Mouse (Mus musculus) myocyte (in vitro differentiated cells): ENCODE data around the gene Emx2. TPM values are rescaled to one million over a fixed set of nuclear protein-coding genes. Genes with fewer than 3 reads are reported as not detected.

Source experiments
- H3K27me3 ChIP-seq: one replicate; pipeline ENCODE4 v1.6.1; 2011; ENCODE audit not compliant: control insufficient read depth, insufficient read depth, insufficient read length
- H3K36me3 ChIP-seq: one replicate; pipeline ENCODE4 v1.6.1; 2011; ENCODE audit not compliant: control insufficient read depth, insufficient read depth
- H3K4me2 ChIP-seq: one replicate; pipeline ENCODE4 v1.6.1; 2011; ENCODE audit warnings: low read depth, control low read depth
- H3K4me3 ChIP-seq: one replicate; pipeline ENCODE4 v1.5.1; 2011; ENCODE audit warnings: mild to moderate bottlenecking, control low read depth, moderate library complexity
- H3K79me2 ChIP-seq: one replicate; pipeline ENCODE4 v1.6.1; 2011; ENCODE audit not compliant: control insufficient read depth, insufficient read depth
- H3ac ChIP-seq: one replicate; pipeline ENCODE4 v1.6.1; 2011; ENCODE audit not compliant: control insufficient read depth, insufficient read length
- CEBPB ChIP-seq: IDR thresholded peaks from 2 replicates; pipeline ENCODE4 v1.6.1; 2011; ENCODE audit warnings: mild to moderate bottlenecking, moderate library complexity; ENCODE audit not compliant: poor library complexity, insufficient read depth, severe bottlenecking
- E2F4 ChIP-seq: IDR thresholded peaks from one replicate; pipeline ENCODE4 v1.6.1; 2011; ENCODE audit warnings: mild to moderate bottlenecking, control low read depth, moderate library complexity; ENCODE audit not compliant: insufficient read depth
- MAX ChIP-seq: IDR thresholded peaks from one replicate; pipeline ENCODE4 v1.6.1; 2011; ENCODE audit warnings: low read depth, mild to moderate bottlenecking, control low read depth
- MYOD1 ChIP-seq, 3 experiments: IDR thresholded peaks; one replicate each; pipeline ENCODE4 v1.6.1; 2011; ENCODE audit warnings: control low read depth in 2 of 3, low read depth in 2 of 3, mild to moderate bottlenecking in 2 of 3, moderate library complexity in 1 of 3; ENCODE audit not compliant: insufficient read length in 2 of 3, control insufficient read depth in 1 of 3
- MYOG ChIP-seq, 3 experiments: IDR thresholded peaks; one replicate each; pipeline ENCODE4 v1.6.1; 2011; ENCODE audit warnings: control low read depth in 2 of 3, low read depth in 2 of 3, mild to moderate bottlenecking in 2 of 3; ENCODE audit not compliant: insufficient read length in 2 of 3, control insufficient read depth in 1 of 3, insufficient read depth in 1 of 3
- POLR2A ChIP-seq: IDR thresholded peaks from one replicate; pipeline ENCODE4 v1.6.1; 2011; ENCODE audit warnings: low read depth, mild to moderate bottlenecking, control low read depth, moderate library complexity; ENCODE audit not compliant: insufficient read length
- POLR2AphosphoS2 ChIP-seq: IDR thresholded peaks from one replicate; pipeline ENCODE4 v1.6.1; 2011; ENCODE audit warnings: low read depth, control low read depth; ENCODE audit not compliant: insufficient read length
- REST ChIP-seq: IDR thresholded peaks from one replicate; pipeline ENCODE4 v1.6.1; 2011; ENCODE audit warnings: mild to moderate bottlenecking, control low read depth, moderate library complexity; ENCODE audit not compliant: insufficient read depth, insufficient read length
- SRF ChIP-seq: IDR thresholded peaks from one replicate; pipeline ENCODE4 v1.6.1; 2011; ENCODE audit warnings: low read depth; ENCODE audit not compliant: control insufficient read depth, insufficient read length
- TCF12 ChIP-seq: IDR thresholded peaks from one replicate; pipeline ENCODE4 v1.6.1; 2011; ENCODE audit warnings: mild to moderate bottlenecking, control low read depth; ENCODE audit not compliant: poor library complexity, insufficient read depth, severe bottlenecking
- TCF3 ChIP-seq: IDR thresholded peaks from one replicate; pipeline ENCODE4 v1.6.1; 2011; ENCODE audit warnings: low read depth, control low read depth; ENCODE audit not compliant: insufficient read length
- USF1 ChIP-seq: IDR thresholded peaks from one replicate; pipeline ENCODE4 v1.6.1; 2011; ENCODE audit warnings: low read depth, mild to moderate bottlenecking, control low read depth, moderate library complexity
- polyA plus RNA-seq: library from polyadenylated mRNA; unstranded; fragments of >200 nt; fragmentation: generic; extraction: Trizol; gene quantifications from one replicate; pipeline ENCODE4 v1.2.1, GENCODE M21; 2012; ENCODE audit warnings: missing spikeins

Emx2 gene
- polyA plus RNA-seq, 1 experiment, result not detected

DNA sequence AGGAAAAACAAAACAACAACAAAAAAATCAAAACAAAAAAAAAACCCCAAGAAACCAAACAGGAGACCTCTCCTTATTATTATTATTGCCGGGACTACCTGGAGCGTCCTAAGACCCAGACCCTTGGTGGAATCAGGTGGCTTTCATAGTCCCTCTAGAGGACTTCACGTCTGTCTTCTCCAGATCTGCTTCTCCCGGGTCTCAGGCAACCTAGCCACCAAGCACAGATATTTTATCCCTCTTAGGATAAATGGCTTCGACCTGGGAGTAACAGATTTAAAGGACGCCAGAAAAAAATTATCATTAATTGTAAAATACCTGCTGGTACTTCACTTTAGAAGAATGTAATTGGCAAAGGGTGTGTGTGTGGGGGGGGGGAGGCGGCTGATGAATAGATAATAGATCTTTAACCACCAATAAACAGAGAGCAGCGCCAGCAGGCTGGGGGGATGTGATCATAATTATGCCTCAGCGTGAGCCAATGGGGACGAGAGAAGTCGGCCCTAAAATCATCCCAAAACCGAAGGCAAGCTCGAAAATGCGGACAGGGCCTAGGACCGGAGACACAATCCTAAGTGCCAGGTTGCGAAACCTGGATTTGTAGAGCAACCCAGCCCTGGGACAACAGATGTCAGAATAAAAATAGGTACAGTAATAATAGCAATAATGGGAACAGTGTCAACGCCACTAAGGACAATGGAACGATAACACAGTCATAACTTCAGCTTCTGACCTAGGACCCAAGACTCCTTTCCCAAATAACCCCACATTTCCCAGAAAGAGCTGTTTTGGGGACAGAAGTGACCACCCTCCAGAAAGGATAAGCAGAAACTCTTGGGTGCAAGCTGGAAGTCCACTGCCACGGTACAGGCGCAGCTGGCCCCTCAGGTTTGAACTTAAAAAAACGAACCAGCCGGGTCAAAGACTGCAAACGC is 894 bp upstream of the Emx2 start:
- no peak overlapping the region for H3K4me2 ChIP-seq
- no peaks in the 10 kb centered on the region for H3K79me2 ChIP-seq
- H3K27me3 ChIP-seq, result peaks cover 26% of the 10 kb centered on the region
- H3K4me3 ChIP-seq, result no peak overlapping the region
- H3K36me3 ChIP-seq, result no peaks in the 10 kb centered on the region
- H3ac ChIP-seq, result no peak overlapping the region
- TF ChIP-seq POLR2A, result no peak
- TF ChIP-seq REST, result no peak
- no peak for TF ChIP-seq USF1

DNA sequence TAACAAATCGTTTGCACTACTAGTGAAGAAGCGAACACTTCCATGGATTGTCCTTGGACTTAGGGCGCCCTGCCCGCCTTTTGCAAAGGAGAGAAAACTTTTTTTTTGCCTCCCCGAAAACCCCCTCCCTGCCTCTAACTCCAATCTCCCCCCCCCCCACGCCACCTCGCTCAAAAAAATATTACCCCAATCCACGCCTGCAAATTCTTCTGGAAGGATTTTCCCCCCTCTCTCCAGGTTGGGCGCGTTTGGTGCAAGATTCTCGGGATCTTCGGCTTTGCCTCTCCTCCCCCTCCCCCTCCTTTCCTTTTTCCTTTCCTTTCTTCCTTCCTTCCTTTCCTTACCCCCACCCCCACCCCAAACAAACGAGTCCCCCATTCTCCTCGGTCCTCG is 567 bp downstream of the Emx2 start:
- no peak overlapping the region for H3ac ChIP-seq
- no peaks in the 10 kb centered on the region for H3K36me3 ChIP-seq
- no peak overlapping the region for H3K4me3 ChIP-seq
- peaks cover 26% of the 10 kb centered on the region for H3K27me3 ChIP-seq
- H3K4me2 ChIP-seq, result no peak overlapping the region
- no peaks in the 10 kb centered on the region for H3K79me2 ChIP-seq
- TF ChIP-seq TCF12 (no peak), CEBPB (no peak), REST (no peak), MYOD1 (IDR thresholded peaks at IDR 0.05; ENCODE audit: control insufficient read depth in 1 of 3, insufficient read length in 2 of 3, low read depth in 2 of 3) (no peak), E2F4 (no peak), POLR2AphosphoS2 (no peak), MAX (no peak), USF1 (no peak), SRF (no peak), POLR2A (no peak), TCF3 (no peak), MYOG (IDR thresholded peaks at IDR 0.05; ENCODE audit: control insufficient read depth in 1 of 3, insufficient read depth in 1 of 3, insufficient read length in 2 of 3, low read depth in 2 of 3) (no peak)

DNA sequence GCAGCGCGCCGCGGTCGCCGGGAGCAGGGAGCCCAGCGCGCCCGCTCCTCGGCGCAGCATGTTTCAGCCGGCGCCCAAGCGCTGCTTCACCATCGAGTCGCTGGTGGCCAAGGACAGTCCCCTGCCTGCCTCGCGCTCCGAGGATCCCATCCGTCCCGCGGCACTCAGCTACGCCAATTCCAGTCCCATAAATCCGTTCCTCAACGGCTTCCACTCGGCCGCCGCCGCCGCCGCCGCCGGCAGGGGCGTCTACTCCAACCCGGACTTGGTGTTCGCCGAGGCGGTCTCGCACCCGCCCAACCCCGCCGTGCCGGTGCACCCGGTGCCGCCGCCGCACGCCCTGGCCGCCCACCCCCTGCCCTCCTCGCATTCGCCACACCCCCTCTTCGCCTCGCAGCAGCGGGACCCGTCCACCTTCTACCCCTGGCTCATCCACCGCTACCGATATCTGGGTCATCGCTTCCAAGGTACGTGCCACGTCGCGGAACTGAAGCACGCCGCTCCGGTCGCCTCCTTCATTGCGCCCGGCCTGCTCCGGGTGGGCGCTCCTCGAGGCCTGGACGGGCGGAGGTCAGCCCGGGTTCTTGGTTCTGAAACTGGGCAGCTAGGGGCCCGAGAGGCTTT is 1.1 kb downstream of the Emx2 start:
- no peak overlapping the region for H3K4me3 ChIP-seq
- H3K36me3 ChIP-seq, result no peaks in the 10 kb centered on the region
- no peak overlapping the region for H3K4me2 ChIP-seq
- no peaks in the 10 kb centered on the region for H3K79me2 ChIP-seq
- H3K27me3 ChIP-seq, result peaks cover 26% of the 10 kb centered on the region
- no peak overlapping the region for H3ac ChIP-seq
- TF ChIP-seq POLR2AphosphoS2, result no peak
- no peak for TF ChIP-seq SRF
- TF ChIP-seq CEBPB, result no peak
- no peak for TF ChIP-seq MAX
- no peak for TF ChIP-seq E2F4
- TF ChIP-seq USF1, result no peak

- H3K4me3 ChIP-seq, result no peak overlapping the region
- H3K27me3 ChIP-seq, result peaks cover 23% of the 10 kb centered on the region
- no peaks in the 10 kb centered on the region for H3K36me3 ChIP-seq
- H3ac ChIP-seq, result no peak overlapping the region
- no peaks in the 10 kb centered on the region for H3K79me2 ChIP-seq
- no peak overlapping the region for H3K4me2 ChIP-seq
- TF ChIP-seq TCF12, result no peak
- TF ChIP-seq SRF, result no peak
- no peak for TF ChIP-seq MYOD1 (IDR thresholded peaks at IDR 0.05; ENCODE audit: control insufficient read depth in 1 of 3, insufficient read length in 2 of 3, low read depth in 2 of 3)
- TF ChIP-seq POLR2A, result no peak
- TF ChIP-seq CEBPB, result no peak
- TF ChIP-seq E2F4, result no peak
- no peak for TF ChIP-seq POLR2AphosphoS2
- TF ChIP-seq USF1, result no peak
- TF ChIP-seq TCF3, result no peak
- TF ChIP-seq MYOG (IDR thresholded peaks at IDR 0.05; ENCODE audit: control insufficient read depth in 1 of 3, insufficient read depth in 1 of 3, insufficient read length in 2 of 3, low read depth in 2 of 3), result no peak
- TF ChIP-seq REST, result no peak
- no peak for TF ChIP-seq MAX
Measured at GRCm38 (mm10) chr19:59459811-59460241, 1.7 kb downstream of the Emx2 start.
